In genomic region chr12:30865781-30866180, GRCm38 (mm10) we compare ENCODE assay signal across 20 mouse cellular contexts. TPM values are rescaled to one million over a fixed set of nuclear protein-coding genes. Genes with fewer than 3 reads are reported as not detected.
"Had no signal": no experiment of that assay in that cellular context is flagged by ENCODE, and none has a peak within 500 bp of the region (broad histone marks: within the 10 kb centered on the region; RNA-seq: fewer than 3 reads in every experiment).

No protein-coding gene starts in this region.

- H3K4me2 ChIP-seq: kidney, embryonic 15.5 days; liver, embryonic 13.5 days; midbrain, embryonic 11.5 days had no signal

- DNase-seq: kidney, adult 8-10 months; kidney, postnatal 10 days; kidney, postnatal 36 days; layer of hippocampus, postnatal 36 days; liver, embryonic 13.5 days; lung, adult 2 months; lung, postnatal 14 days; lung, postnatal 4 days; midbrain, embryonic 14.5 days; thymus, adult 2 months; thymus, postnatal 14 days had no signal

- H3K9ac ChIP-seq: kidney, embryonic 15.5 days; liver, embryonic 13.5 days had no signal

- H3K4me1 ChIP-seq: kidney, embryonic 15.5 days; liver, embryonic 13.5 days had no signal

- H3K27ac ChIP-seq: kidney, embryonic 15.5 days; left cerebral cortex, adult 2 months; liver, embryonic 13.5 days had no signal

- H3K9me3 ChIP-seq: kidney, embryonic 15.5 days; liver, embryonic 13.5 days had no signal

- H3K27me3 ChIP-seq: kidney, embryonic 15.5 days; liver, embryonic 13.5 days had no signal

- H3K4me3 ChIP-seq: kidney, embryonic 15.5 days; left cerebral cortex, adult 2 months; liver, embryonic 13.5 days had no signal

- H3K36me3 ChIP-seq: kidney, embryonic 15.5 days; liver, embryonic 13.5 days had no signal

RNA-seq across cellular contexts. Expression of gene Alkal2, which starts 18.3 kb away (rescaled TPM):
- total RNA-seq: liver, adult 2 months; megakaryocyte progenitor cell, adult 5-6 weeks; megakaryocyte-erythroid progenitor cell, adult 5-6 weeks had no signal
- polyA plus RNA-seq: liver, adult 2 months; liver, embryonic 16.5 days; neural tube, embryonic 11.5 days; spleen, adult 2 months had no signal
